In genomic region chr2:27576416-27576815, GRCm38 (mm10) we compare ENCODE assay signal across 17 mouse cellular contexts.
DNase-seq lines count a peak whose midpoint lies in the region.
"Had no signal": no experiment of that assay in that cellular context is flagged by ENCODE, and none has a peak within 500 bp of the region (broad histone marks: within the 10 kb centered on the region; RNA-seq: fewer than 3 reads in every experiment).

No protein-coding gene starts in this region.

- peak; percentile 35 for DNase-seq in gastrocnemius, adult 18-20 months (ENCODE audit: low spot score)
- no peak for DNase-seq in gastrocnemius, postnatal 10 days
- peak; percentile 55 for DNase-seq in kidney, adult 9 months
- no peak for DNase-seq in kidney, postnatal 4 days
- DNase-seq in adrenal gland, postnatal 10 days = peak; percentile 61
- peak; percentile 74 for DNase-seq in fat pad, adult 2 months (ENCODE audit: extremely low read depth, low read depth, low spot score)
- no peak for DNase-seq in left cerebral cortex, postnatal 10 days (ENCODE audit: extremely low spot score in 1 of 2, low spot score in 2 of 2)
- no peak for DNase-seq in testis, postnatal 14 days (ENCODE audit: low spot score)
- DNase-seq: B cell, adult 2 months; cerebellum, adult 9-10 months; heart, postnatal 36 days; left cerebral cortex, postnatal 4 days; liver; lung, adult 18-20 months; lung, postnatal 14 days; retina, postnatal 1 day; thymus, postnatal 25 days had no signal

- intact Hi-C loops in left cerebral cortex, postnatal 10 days (cut with DNase I) = no loop called here

Comparison
In these comparisons a context has a peak if more than half of its experiments do, and no peak if none do; other contexts are left out.
1. DNase-seq: peak in gastrocnemius, adult 18-20 months (single experiment), kidney, adult 9 months (single experiment), adrenal gland, postnatal 10 days (single experiment) and fat pad, adult 2 months (single experiment); none in gastrocnemius, postnatal 10 days (single experiment), kidney, postnatal 4 days (0 of 2), left cerebral cortex, postnatal 10 days (0 of 2) and testis, postnatal 14 days (single experiment).